Mouse (Mus musculus): ENCODE data around the gene Rhno1.

- TF ChIP-seq USF1 (IDR thresholded peaks at IDR 0.05; ENCODE audit: low read depth, low read length), result no peak
- TF ChIP-seq CTCF (conservative IDR thresholded peaks at IDR 0.05 in 1 of 2, IDR thresholded peaks at IDR 0.05 in 1 of 2; ENCODE audit: low read depth in 2 of 2, low read length in 2 of 2), result no peak
- no peak for TF ChIP-seq RCOR1 (conservative IDR thresholded peaks at IDR 0.05; ENCODE audit: low read depth, low read length)
- TF ChIP-seq POLR2A (IDR thresholded peaks at IDR 0.05; ENCODE audit: low read depth, low read length), result no peak
- no peak for TF ChIP-seq NELFE (IDR thresholded peaks at IDR 0.05; ENCODE audit: low read depth, low read length)
- TF ChIP-seq USF2 (conservative IDR thresholded peaks at IDR 0.05; ENCODE audit: low read depth, low read length), result no peak
- no peak for TF ChIP-seq UBTF (IDR thresholded peaks at IDR 0.05; ENCODE audit: low read depth, low read length)
- no peak for TF ChIP-seq MEF2A (IDR thresholded peaks at IDR 0.05; ENCODE audit: borderline replicate concordance, low read depth, low read length)
- TF ChIP-seq TBP (conservative IDR thresholded peaks at IDR 0.05; ENCODE audit: low read depth, low read length), result no peak
- TF ChIP-seq EP300 (IDR thresholded peaks at IDR 0.05; ENCODE audit: low read length), result no peak
- TF ChIP-seq BHLHE40 (IDR thresholded peaks at IDR 0.05; ENCODE audit: low read depth, low read length), result no peak
- no peak for TF ChIP-seq MXI1 (IDR thresholded peaks at IDR 0.05; ENCODE audit: low read depth, low read length)
These were observed 45.9 kb upstream of the Rhno1 start for GRCm38 (mm10) chr6:128408544-128409125.

Data from CH12.LX (cell line).